ENCODE assay signal across 25 mouse cellular contexts in genomic region chr9:112678866-112679265, GRCm38 (mm10).
"Had no signal": no experiment of that assay in that cellular context is flagged by ENCODE, and none has a peak within 500 bp of the region (broad histone marks: within the 10 kb centered on the region; RNA-seq: fewer than 3 reads in every experiment).

No protein-coding gene starts in this region.

- DNase-seq: gastrocnemius, adult 2 months; gastrocnemius, postnatal 10 days; gastrocnemius, postnatal 25 days; heart, adult 18-20 months; heart, postnatal 14 days; heart, postnatal 36 days; kidney, adult 11 months; kidney, adult 2 months; kidney, adult 9 months; kidney, postnatal 14 days; kidney, postnatal 36 days; layer of hippocampus, adult 9-11 months; layer of hippocampus, postnatal 36 days had no signal

- H3K4me2 ChIP-seq: heart, embryonic 11.5 days; heart, embryonic 13.5 days; heart, embryonic 15.5 days; hindbrain, embryonic 13.5 days; hindbrain, embryonic 15.5 days; kidney, embryonic 15.5 days; limb, embryonic 13.5 days; limb, embryonic 15.5 days; liver, embryonic 12.5 days had no signal

- H3K36me3 ChIP-seq: heart, embryonic 13.5 days; heart, embryonic 15.5 days; hindbrain, embryonic 13.5 days; hindbrain, embryonic 15.5 days; kidney, embryonic 15.5 days; limb, embryonic 13.5 days; limb, embryonic 15.5 days; liver, embryonic 12.5 days had no signal

- H3K27ac ChIP-seq: gastrocnemius, adult 2 months; heart, embryonic 13.5 days; heart, embryonic 15.5 days; hindbrain, embryonic 13.5 days; hindbrain, embryonic 15.5 days; kidney, embryonic 15.5 days; kidney, postnatal 0 days; limb, embryonic 13.5 days; limb, embryonic 15.5 days; liver, embryonic 12.5 days; liver, embryonic 14.5 days had no signal

- H3K9me3 ChIP-seq: heart, embryonic 13.5 days; heart, embryonic 15.5 days; hindbrain, embryonic 13.5 days; hindbrain, embryonic 15.5 days; kidney, embryonic 15.5 days; limb, embryonic 13.5 days; limb, embryonic 15.5 days; liver, embryonic 12.5 days had no signal

- H3K9ac ChIP-seq: heart, embryonic 13.5 days; heart, embryonic 15.5 days; hindbrain, embryonic 13.5 days; hindbrain, embryonic 15.5 days; kidney, embryonic 15.5 days; limb, embryonic 13.5 days; limb, embryonic 15.5 days; liver, embryonic 12.5 days; liver, embryonic 14.5 days had no signal

- H3K4me1 ChIP-seq: heart, embryonic 13.5 days; heart, embryonic 15.5 days; hindbrain, embryonic 13.5 days; hindbrain, embryonic 15.5 days; kidney, embryonic 15.5 days; limb, embryonic 13.5 days; limb, embryonic 15.5 days; liver, embryonic 12.5 days had no signal

- H3K27me3 ChIP-seq: heart, embryonic 13.5 days; heart, embryonic 15.5 days; hindbrain, embryonic 13.5 days; hindbrain, embryonic 15.5 days; kidney, embryonic 15.5 days; limb, embryonic 13.5 days; limb, embryonic 15.5 days; liver, embryonic 12.5 days had no signal

- H3K4me3 ChIP-seq: gastrocnemius, adult 2 months; heart, embryonic 13.5 days; heart, embryonic 15.5 days; hindbrain, embryonic 13.5 days; hindbrain, embryonic 15.5 days; kidney, embryonic 15.5 days; limb, embryonic 13.5 days; limb, embryonic 15.5 days; liver, embryonic 12.5 days had no signal

- ATAC-seq: intestine, embryonic 16.5 days; liver, embryonic 12.5 days had no signal
